Comparison of ENCODE assay signal across 18 mouse cellular contexts in genomic region chr4:99944606-99945005, GRCm38 (mm10). TPM values are rescaled to one million over a fixed set of nuclear protein-coding genes. Genes with fewer than 3 reads are reported as not detected.
A peak's percentile ranks its signal among the peaks of the same experiment; 100 is the strongest.
DNase-seq lines count a peak whose midpoint lies in the region; TF ChIP-seq lines count a peak whose summit lies in the region.
"Had no signal": no experiment of that assay in that cellular context is flagged by ENCODE, and none has a peak within 500 bp of the region (broad histone marks: within the 10 kb centered on the region; RNA-seq: fewer than 3 reads in every experiment).

No protein-coding gene starts in this region.

- intact Hi-C loops in gastrocnemius, adult 2 months (cut with DNase I) = loop anchor here (5.0 kb wide), 1 partner anchor 593 kb away; no protein-coding TSS in a partner anchor

- H3K36me3 ChIP-seq in thymus, adult 2 months (ENCODE audit: control insufficient read depth, insufficient read depth, low read length) = no peaks in the 10 kb centered on the region
- H3K36me3 ChIP-seq: embryonic facial prominence, embryonic 10.5 days; embryonic facial prominence, embryonic 12.5 days; forebrain, embryonic 12.5 days had no signal

- WGBS in thymus, adult 2 months = 14% methylated on average over 2 of the region's 2 CpGs

- no peaks in the 10 kb centered on the region for H3K4me1 ChIP-seq in thymus, adult 2 months (replicated peaks; ENCODE audit: control insufficient read depth, insufficient read depth, low read length)
- H3K4me1 ChIP-seq: embryonic facial prominence, embryonic 12.5 days had no signal

- no peak for TF ChIP-seq POLR2A in thymus, adult 2 months (IDR thresholded peaks at IDR 0.05; ENCODE audit: control insufficient read depth, extremely low read depth, insufficient read depth, low read length, poor library complexity)

- no peak for TF ChIP-seq CTCF in gastrocnemius, adult 2 months (IDR thresholded peaks at IDR 0.05)
- no peak for TF ChIP-seq CTCF in thymus, adult 2 months (IDR thresholded peaks at IDR 0.05; ENCODE audit: borderline replicate concordance, control insufficient read depth, extremely low read depth, insufficient read depth, low read length, poor library complexity)

- no peak overlapping the region for H3K4me3 ChIP-seq in gastrocnemius, adult 2 months
- no peak overlapping the region for H3K4me3 ChIP-seq in thymus, adult 2 months (ENCODE audit: control insufficient read depth, insufficient read depth, low read length)
- H3K4me3 ChIP-seq: embryonic facial prominence, embryonic 10.5 days; embryonic facial prominence, embryonic 12.5 days; forebrain, embryonic 12.5 days had no signal

- no peaks in the 10 kb centered on the region for H3K27me3 ChIP-seq in thymus, adult 2 months (ENCODE audit: control insufficient read depth, insufficient read depth, low read length)
- H3K27me3 ChIP-seq: embryonic facial prominence, embryonic 12.5 days; forebrain, embryonic 12.5 days had no signal

- H3K27ac ChIP-seq in gastrocnemius, adult 2 months = peak overlapping the region; percentile 48; the same call in 1 of the 2 replicates
- no peak overlapping the region for H3K27ac ChIP-seq in thymus, adult 2 months (ENCODE audit: control insufficient read depth, insufficient read depth, low read length)
- H3K27ac ChIP-seq: embryonic facial prominence, embryonic 10.5 days; embryonic facial prominence, embryonic 12.5 days; forebrain, embryonic 12.5 days had no signal

- DNase-seq in gastrocnemius, adult 2 months = no peak
- DNase-seq in gastrocnemius, postnatal 25 days = no peak
- DNase-seq in thymus, postnatal 0 days (ENCODE audit: low spot score) = peak; percentile 13
- no peak for DNase-seq in thymus, adult 2 months
- DNase-seq in induced T-regulatory cell, adult 2 months (ENCODE audit: low read depth) = peak; percentile 53
- DNase-seq in cerebellum, postnatal 14 days = no peak
- DNase-seq: adrenal gland, adult 8-10 months; adrenal gland, postnatal 14 days; adrenal gland, postnatal 36 days; B cell, adult 2 months; cerebellum, adult 11 months; cerebellum, adult 18-20 months; cerebellum, adult 8-10 months; cerebellum, adult 9-11 months; cerebellum, postnatal 25 days had no signal

RNA-seq across cellular contexts. Expression of gene Itgb3bp, which starts 15.0 kb away (rescaled TPM):
- total RNA-seq in gastrocnemius, adult 2 months (2021) = 1 to 10 TPM; 3.7 to 5.1 TPM
- total RNA-seq in gastrocnemius, postnatal 25 days (2021) = 1 to 10 TPM; 3.6 to 4.7 TPM
- 46.1 and 47.1 TPM in 2 replicates for polyA plus RNA-seq in thymus, postnatal 0 days (2015; fragmentation: Nextera tagmentation; extraction: Ambion mirVana)
- 0.92 and 1.1 TPM in 2 replicates for polyA plus RNA-seq in thymus, adult 2 months (2012; rRNA removed)

RNA-seq across cellular contexts. Expression of gene Pgm1, which starts 15.4 kb away (rescaled TPM):
- 1,000 to 10,000 TPM; 1,079 to 1,367 TPM for total RNA-seq in gastrocnemius, adult 2 months (2021)
- 1,000 to 10,000 TPM in 1 of 2 experiments, 100 to 1,000 TPM in 1; 832 to 1,031 TPM for total RNA-seq in gastrocnemius, postnatal 25 days (2021)
- 42.0 and 42.9 TPM in 2 replicates for polyA plus RNA-seq in thymus, postnatal 0 days (2015; fragmentation: Nextera tagmentation; extraction: Ambion mirVana)
- 25.3 and 29.7 TPM in 2 replicates for polyA plus RNA-seq in thymus, adult 2 months (2012; rRNA removed)

Comparison
In these comparisons a context has a peak if more than half of its experiments do, and no peak if none do; other contexts are left out.
1. DNase-seq: peak in thymus, postnatal 0 days (single experiment) and induced T-regulatory cell, adult 2 months (single experiment); none in gastrocnemius, adult 2 months (single experiment), gastrocnemius, postnatal 25 days (single experiment), thymus, adult 2 months (single experiment) and cerebellum, postnatal 14 days (0 of 2).